Mouse (Mus musculus) megakaryocyte, embryonic 14.5 days (primary cell): Measurements from ENCODE around the gene 8030411F24Rik. TPM values are rescaled to one million over a fixed set of nuclear protein-coding genes. Genes with fewer than 3 reads are reported as not detected.
A peak's percentile ranks its signal among the peaks of the same experiment; 100 is the strongest.
"Not testable (repeated sequence)": the region's sequence is repeated elsewhere in the genome, so short reads cannot be mapped to it uniquely, and the experiment has no call there.

Experiments used
- H3K27me3 ChIP-seq: replicated peaks from 2 replicates; pipeline ENCODE3; 2012; ENCODE audit warnings: inconsistent platforms
- H3K36me3 ChIP-seq: replicated peaks from 2 replicates; pipeline ENCODE3; 2012; ENCODE audit warnings: low read length, inconsistent platforms, mixed read lengths
- H3K4me1 ChIP-seq: 2 replicates; pipeline ENCODE4 v1.6.1; 2012; ENCODE audit warnings: inconsistent platforms
- H3K4me3 ChIP-seq: replicated peaks from 2 replicates; pipeline ENCODE3; 2012; ENCODE audit warnings: moderate library complexity, mild to moderate bottlenecking, inconsistent platforms
- H3K9me3 ChIP-seq: 2 replicates; pipeline ENCODE4 v1.6.1; 2012; ENCODE audit warnings: inconsistent platforms
- FLI1 ChIP-seq: IDR thresholded peaks from 2 replicates; pipeline ENCODE4 v1.6.1; 2012; ENCODE audit warnings: low read length, inconsistent platforms, mixed read lengths
- GATA1 ChIP-seq: IDR thresholded peaks from 3 replicates; pipeline ENCODE4 v1.6.1; 2012; ENCODE audit warnings: mixed read lengths, low read length, inconsistent platforms, borderline replicate concordance
- polyA plus RNA-seq: library from polyadenylated mRNA; stranded (reverse); fragments of >175 nt; gene quantifications from 2 replicates; pipeline ENCODE4 v1.2.3, GENCODE M21; 2012; ENCODE audit warnings: low replicate concordance; ENCODE audit not compliant: insufficient read depth

Gene 8030411F24Rik
- polyA plus RNA-seq = not detected in 2 replicates

DNA sequence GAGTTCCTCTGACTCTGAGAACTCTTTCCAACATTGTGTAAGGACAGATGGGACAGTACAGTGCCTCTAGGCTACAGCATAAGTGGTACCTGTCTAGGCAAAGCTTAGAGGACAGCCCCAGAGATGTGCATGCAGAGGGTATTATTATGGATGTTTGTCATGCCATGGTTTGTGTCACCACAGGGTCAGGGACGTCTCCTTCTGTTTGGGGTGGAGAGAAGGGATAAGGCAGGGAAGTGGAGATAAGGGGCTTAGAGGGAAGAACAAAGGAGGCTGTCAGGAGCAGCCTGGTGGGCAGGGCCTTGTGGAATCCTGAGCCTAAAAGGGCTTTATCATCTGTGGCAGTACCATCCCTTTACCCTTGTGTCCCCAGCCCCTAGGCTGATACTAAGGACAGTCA is at the start of gene 8030411F24Rik:
8030411F24Rik (plus strand) TSS at position 301 of the 400 bp plus-strand sequence.
- peaks cover 1% of the 10 kb centered on the region; the same call in 1 of the 2 replicates for H3K4me1 ChIP-seq
- no peak within 1 kb of the TSS for H3K4me3 ChIP-seq
- H3K36me3 ChIP-seq = no peaks in the 10 kb centered on the region
- no peaks in the 10 kb centered on the region for H3K9me3 ChIP-seq
- no peak for TF ChIP-seq GATA1
- TF ChIP-seq FLI1 = no peak
- H3K27me3 ChIP-seq = no peaks in the 10 kb centered on the region

DNA sequence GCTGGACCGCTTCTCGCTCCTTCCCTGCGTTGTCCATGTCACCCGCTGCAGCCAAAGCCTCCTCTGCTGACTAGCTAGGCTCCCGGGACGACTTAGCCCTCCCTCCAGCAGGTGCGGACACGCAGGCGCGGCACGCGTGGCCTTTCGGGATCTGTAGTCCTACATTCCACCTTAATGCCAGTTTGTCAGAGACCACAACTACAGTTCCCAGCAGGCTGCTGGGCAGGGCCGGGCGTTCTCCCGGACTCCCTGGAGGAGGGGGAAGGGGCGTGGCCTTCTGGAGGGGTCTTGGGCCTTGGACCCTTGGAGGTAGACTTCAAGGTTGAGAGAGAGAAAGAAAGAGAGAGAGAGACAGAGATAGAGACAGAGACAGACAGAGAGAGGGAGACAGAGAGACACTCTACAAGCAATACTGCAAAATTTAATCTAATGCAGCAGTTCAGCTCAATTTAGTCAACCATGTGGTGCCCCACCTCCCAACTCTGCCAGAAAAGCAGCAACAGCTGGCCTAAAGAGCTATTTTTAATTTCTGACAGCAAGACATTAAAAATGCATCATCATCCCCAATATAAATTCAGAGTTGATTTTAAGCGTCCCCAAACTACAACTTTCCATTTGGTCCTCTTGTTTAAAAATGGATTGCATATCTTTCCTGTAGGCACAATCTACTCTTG is 49.3 kb upstream of the 8030411F24Rik start, which contains the start of gene Napb:
Napb (minus strand) TSS at position 141 of the 674 bp plus-strand sequence.
- H3K27me3 ChIP-seq = peaks cover 10% of the 10 kb centered on the region
- no peaks in the 10 kb centered on the region for H3K36me3 ChIP-seq
- 0 out of 2 replicates have a peak, but pooled peaks cover 4% of the 10 kb centered on the region for H3K9me3 ChIP-seq
- H3K4me3 ChIP-seq = peak within 1 kb of the TSS; percentile 92
- no peak for TF ChIP-seq GATA1
- TF ChIP-seq FLI1 = no peak
- H3K4me1 ChIP-seq = peaks cover 24% of the 10 kb centered on the region

DNA sequence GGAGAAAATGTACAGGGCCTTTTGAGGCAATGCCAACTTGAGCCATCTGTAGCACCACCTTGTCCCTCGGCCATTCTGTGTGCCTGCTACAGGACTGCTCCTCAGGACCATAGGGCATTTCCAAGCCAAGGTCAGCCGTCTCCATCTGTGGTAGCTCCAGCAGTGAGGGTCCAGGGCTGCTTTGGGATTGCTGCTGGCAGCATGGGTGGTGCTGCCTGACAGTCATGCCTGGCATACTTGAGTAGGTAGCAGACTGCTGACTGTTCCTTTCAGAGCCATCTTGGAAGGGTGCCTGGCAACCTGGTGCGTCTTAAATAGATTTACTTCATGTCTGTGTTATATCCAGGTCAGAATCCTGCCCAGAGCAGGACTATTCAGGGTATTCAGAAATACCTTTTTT is 38.8 kb upstream of the 8030411F24Rik start:
- Histone ChIP-seq H3K4me1 (peaks cover 14% of the 10 kb centered on the region), H3K27me3 (peaks cover 4% of the 10 kb centered on the region), H3K36me3 (no peaks in the 10 kb centered on the region), H3K9me3 (peaks cover 12% of the 10 kb centered on the region), H3K4me3 (no peak overlapping the region)
- TF ChIP-seq FLI1 (no peak), GATA1 (no peak)

DNA sequence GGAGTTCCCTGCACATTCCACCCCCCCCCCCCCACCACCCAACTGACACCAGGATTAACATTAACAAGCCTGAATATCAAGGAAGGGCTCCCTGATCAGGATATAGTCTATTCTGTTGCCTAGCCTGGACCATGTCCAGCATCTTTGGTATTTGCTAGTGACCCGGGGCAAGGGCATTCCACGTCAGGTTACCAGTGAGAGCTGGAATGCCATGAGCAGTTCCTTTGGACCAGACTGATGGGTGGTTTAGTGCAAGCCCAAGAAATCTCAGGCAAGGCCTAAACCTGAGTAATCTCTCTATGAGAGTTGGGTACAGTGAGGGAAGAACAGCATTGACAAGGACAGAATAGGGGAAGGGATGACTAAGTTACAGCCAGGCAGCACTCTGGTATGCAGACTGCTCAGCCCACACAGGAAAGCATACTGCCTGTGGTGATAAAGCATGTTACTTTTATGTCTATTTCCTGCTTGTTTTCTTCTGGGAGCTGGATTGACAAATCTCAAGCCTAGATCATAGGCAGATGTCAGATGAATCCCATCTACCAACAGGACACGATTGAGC is 37.9 kb upstream of the 8030411F24Rik start:
- H3K4me3 ChIP-seq = no peak overlapping the region

DNA sequence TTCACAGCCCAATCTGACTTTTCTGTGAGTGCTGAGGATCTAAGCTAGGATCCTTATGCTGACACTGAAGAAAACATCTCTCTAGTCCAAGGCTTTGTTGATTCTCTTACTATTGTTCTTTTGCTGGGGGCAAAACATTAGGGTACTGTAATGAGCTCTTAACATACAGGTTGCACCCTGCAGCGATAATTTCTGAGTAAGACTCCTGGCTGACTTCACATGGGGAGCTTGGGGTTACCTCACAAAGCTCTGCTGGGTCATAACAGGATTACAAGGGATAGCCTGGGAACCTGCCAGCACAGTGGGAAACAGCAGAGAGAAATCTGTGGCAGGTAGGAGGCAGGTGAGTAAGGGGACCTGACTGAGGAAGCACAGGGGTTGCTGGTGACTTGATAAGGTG is 31.8 kb upstream of the 8030411F24Rik start, which contains the start of gene Cstl1:
Cstl1 (plus strand) TSS at position 301 of the 400 bp plus-strand sequence.
- Histone ChIP-seq H3K9me3 (no peaks in the 10 kb centered on the region), H3K27me3 (peaks cover 7% of the 10 kb centered on the region), H3K36me3 (no peaks in the 10 kb centered on the region), H3K4me3 (no peak within 1 kb of the TSS), H3K4me1 (peaks cover 33% of the 10 kb centered on the region)
- no peak for TF ChIP-seq FLI1
- TF ChIP-seq GATA1 = no peak

More for the DNA sequence above, 37.9 kb upstream of the 8030411F24Rik start:
- TF ChIP-seq FLI1 (no peak), GATA1 (no peak)
- Histone ChIP-seq H3K27me3 (peaks cover 4% of the 10 kb centered on the region), H3K9me3 (peaks cover 12% of the 10 kb centered on the region), H3K36me3 (no peaks in the 10 kb centered on the region), H3K4me1 (peaks cover 21% of the 10 kb centered on the region)

DNA sequence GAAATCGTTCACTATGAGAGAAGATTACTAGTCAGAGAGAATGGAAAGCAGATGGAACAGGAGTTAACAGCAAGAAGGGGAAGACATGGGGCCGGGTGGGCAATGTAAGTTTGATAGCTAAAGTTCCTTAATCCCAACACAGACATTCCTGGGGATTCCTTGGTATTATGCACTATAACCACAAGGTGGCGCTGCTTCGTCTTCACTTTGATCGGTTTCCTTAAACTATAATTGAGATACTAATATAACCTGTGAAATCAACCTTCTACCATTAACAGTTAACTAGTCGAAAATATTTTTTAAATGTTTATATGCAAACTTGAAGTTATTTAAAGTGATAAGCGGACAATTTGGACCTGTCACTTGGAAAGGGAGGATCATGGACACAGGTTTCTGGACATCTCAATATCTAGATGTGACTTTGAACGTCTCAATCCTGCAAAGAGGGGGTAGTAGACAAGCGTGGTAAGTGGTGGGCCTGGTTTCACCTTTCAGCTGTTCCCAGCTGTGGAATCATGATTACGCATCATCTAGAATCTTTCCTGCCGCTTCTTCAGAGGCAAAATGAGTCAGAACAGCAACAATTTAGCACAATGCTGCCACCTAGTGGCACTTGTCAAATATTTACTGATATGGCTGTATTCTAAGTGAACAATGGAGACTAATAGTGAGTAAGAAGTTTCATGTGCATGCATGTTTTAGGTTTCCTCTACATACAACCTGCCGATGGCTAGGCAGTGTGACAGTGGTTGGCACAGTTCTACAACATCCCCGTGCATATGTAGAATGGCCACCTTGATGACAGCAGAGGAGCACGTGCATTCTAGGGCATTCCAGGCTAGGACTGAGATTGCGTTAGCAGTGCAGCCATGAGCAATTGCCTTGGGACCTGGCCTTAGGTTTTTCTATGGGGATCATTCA is 29.7 kb upstream of the 8030411F24Rik start:
- no peaks in the 10 kb centered on the region for H3K9me3 ChIP-seq
- H3K36me3 ChIP-seq = no peaks in the 10 kb centered on the region
- peaks cover 36% of the 10 kb centered on the region for H3K4me1 ChIP-seq
- no peak for TF ChIP-seq GATA1
- TF ChIP-seq FLI1 = no peak
- peaks cover 9% of the 10 kb centered on the region for H3K27me3 ChIP-seq
- peak overlapping the region; percentile 89 for H3K4me3 ChIP-seq

DNA sequence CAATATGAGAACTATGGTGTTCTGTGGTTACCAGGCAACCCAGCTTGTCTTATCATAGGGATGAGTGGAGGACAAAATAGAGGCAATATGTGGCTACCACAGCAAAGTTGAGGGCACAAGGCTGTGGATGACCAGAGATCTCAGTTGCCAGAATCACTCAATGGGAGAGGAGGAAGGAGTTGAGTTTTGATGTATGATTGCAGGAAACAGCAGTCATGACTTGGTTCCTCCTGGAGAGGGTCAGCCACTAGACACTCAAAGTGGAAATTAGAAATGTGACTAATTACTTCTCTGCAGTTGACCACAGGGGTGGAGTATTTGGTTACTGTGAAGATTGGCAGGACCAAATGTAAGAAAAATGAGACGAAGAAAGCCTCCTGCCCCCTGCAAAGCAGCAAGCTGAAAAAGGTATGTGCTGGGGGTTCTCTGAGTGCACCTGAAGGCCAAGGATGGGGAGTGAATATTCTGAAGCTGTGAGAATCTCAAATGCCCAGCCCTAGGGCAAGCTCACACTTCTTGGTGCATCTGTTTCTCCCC is 27.4 kb upstream of the 8030411F24Rik start:
- peak overlapping the region; percentile 7 for H3K4me3 ChIP-seq
- H3K36me3 ChIP-seq = no peaks in the 10 kb centered on the region
- no peaks in the 10 kb centered on the region for H3K9me3 ChIP-seq
- peaks cover 9% of the 10 kb centered on the region for H3K27me3 ChIP-seq
- TF ChIP-seq GATA1 = no peak
- no peak for TF ChIP-seq FLI1
- H3K4me1 ChIP-seq = peaks cover 28% of the 10 kb centered on the region

DNA sequence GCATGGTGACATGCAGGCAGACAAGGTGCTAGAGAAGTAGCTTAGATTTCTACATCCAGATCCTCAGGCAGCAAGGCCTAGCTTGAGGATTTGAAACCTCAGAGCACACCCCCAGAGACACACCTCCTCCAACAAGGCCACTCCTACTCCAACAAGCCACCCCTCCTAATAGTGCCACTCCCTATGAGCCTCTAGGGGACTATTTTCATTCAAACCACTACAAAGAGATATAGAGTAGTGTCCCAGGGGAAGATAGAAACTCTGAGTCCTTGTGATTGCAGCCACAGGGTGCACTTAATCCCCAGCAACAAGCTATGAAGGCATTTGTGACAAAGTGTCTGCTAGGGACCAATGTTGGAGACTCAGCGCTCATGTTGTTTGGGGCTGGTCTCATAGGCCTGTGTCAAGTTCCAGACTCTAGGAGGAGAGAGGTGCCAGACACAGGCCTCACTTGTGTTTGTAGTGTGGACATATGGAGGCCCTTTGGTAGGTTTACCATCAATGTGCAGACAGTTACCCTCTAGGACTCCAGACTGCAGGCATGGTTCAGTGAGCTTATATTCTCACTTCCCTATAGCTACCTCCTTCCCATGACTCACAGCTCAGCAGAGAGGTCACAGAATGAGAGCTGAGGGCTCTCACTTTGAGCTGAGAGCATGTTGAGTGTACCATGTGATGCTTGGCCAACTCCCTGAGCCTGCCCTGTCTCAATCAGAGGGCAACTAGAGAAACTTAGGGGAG is 18.0 kb upstream of the 8030411F24Rik start:
- Histone ChIP-seq H3K27me3 (no peaks in the 10 kb centered on the region), H3K9me3 (no peaks in the 10 kb centered on the region), H3K4me1 (no peaks in the 10 kb centered on the region), H3K4me3 (no peak overlapping the region), H3K36me3 (no peaks in the 10 kb centered on the region)
- TF ChIP-seq GATA1 = no peak

DNA sequence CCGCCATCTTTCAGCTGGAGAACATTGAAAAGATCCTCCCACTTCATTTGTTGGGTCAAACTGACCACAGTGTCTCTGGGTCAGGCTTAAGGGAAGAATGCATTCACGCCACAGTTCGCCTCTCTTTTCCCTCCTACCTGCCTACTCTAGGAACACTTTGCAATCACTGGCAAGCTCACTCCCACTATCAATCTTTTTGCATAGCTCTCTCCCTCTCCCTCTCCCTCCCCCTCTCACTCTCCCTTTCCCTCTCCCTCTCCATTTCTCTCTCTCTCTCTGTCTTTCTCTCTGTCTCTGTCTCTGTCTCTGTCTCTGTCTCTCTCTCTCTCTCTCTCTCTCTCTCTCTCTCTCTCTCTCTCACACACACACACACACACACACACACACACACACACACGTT is 10.4 kb upstream of the 8030411F24Rik start, which contains the start of gene Cst11:
Cst11 (minus strand) TSS at position 101 of the 400 bp plus-strand sequence.
- H3K4me1 ChIP-seq, H3K27me3 ChIP-seq, H3K36me3 ChIP-seq, H3K9me3 ChIP-seq, H3K4me3 ChIP-seq: not testable (repeated sequence)
